Mouse (Mus musculus) left cerebral cortex, postnatal 25 days (tissue): ENCODE data around the gene Arhgap32. TPM values are rescaled to one million over a fixed set of nuclear protein-coding genes. Genes with fewer than 3 reads are reported as not detected.
A peak's percentile ranks its signal among the peaks of the same experiment; 100 is the strongest.

Source experiments
- DNase-seq, 2 experiments: peaks; one replicate each; pipeline ENCODE4 v3.0.0; 2022; ENCODE audit warnings: low spot score in 2 of 2, mixed read lengths in 1 of 2
- intact Hi-C: fragments of 180-260 bp; cut with DNase I; formaldehyde crosslinking; loops from one replicate; pipeline ENCODE4 v1.15.1; 2025
- total RNA-seq, 2 experiments: library from RNA; stranded (reverse); gene quantifications; 2 replicates each; pipeline ENCODE4 v1.2.3; 2021

The Arhgap32 gene
- total RNA-seq, 2 experiments from 2014 or later, result 444 to 458 TPM

GRCm38 (mm10) chr9:32176612-32177011 lies 60.7 kb downstream of the Arhgap32 start:
- no peak for DNase-seq
- intact Hi-C loops, result no loop called here

GRCm38 (mm10) chr9:32181170-32181569 lies 65.2 kb downstream of the Arhgap32 start:
- intact Hi-C loops, result no loop called here
- no peak for DNase-seq

- intact Hi-C loops, result no loop called here
- DNase-seq, result no peak
Observed at GRCm38 (mm10) chr9:32186489-32186888, 70.6 kb downstream of the Arhgap32 start.

GRCm38 (mm10) chr9:32192295-32193073 lies 76.5 kb downstream of the Arhgap32 start:
- intact Hi-C loops, result no loop called here
- DNase-seq, result peak in 1 of 2 experiments; percentile 78

- intact Hi-C loops, result no loop called here
Observed at GRCm38 (mm10) chr9:32204450-32204990, 88.6 kb downstream of the Arhgap32 start.

GRCm38 (mm10) chr9:32207133-32207532 lies 91.2 kb downstream of the Arhgap32 start:
- DNase-seq, result peak in 1 of 2 experiments; percentile 77
- intact Hi-C loops, result no loop called here

More at GRCm38 (mm10) chr9:32204450-32204990, 88.6 kb downstream of the Arhgap32 start:
- no peak for DNase-seq

- intact Hi-C loops, result no loop called here
- DNase-seq, result no peak
Observed at GRCm38 (mm10) chr9:32208071-32208470, 92.1 kb downstream of the Arhgap32 start.

- intact Hi-C loops, result no loop called here
- peak in 1 of 2 experiments; percentile 76 for DNase-seq
Observed at GRCm38 (mm10) chr9:32216820-32217567, 101.1 kb downstream of the Arhgap32 start.

- DNase-seq, result peak in 1 of 2 experiments; percentile 52
- intact Hi-C loops, result no loop called here
Observed at GRCm38 (mm10) chr9:32219400-32219799, 103.5 kb downstream of the Arhgap32 start.

- DNase-seq, result peak in 1 of 2 experiments; percentile 85
- intact Hi-C loops, result no loop called here
Observed at GRCm38 (mm10) chr9:32222184-32222583, 106.2 kb downstream of the Arhgap32 start.

- intact Hi-C loops, result no loop called here
- DNase-seq, result peak; percentile 62 to 83
Observed at GRCm38 (mm10) chr9:32223739-32224529, 108.0 kb downstream of the Arhgap32 start.

GRCm38 (mm10) chr9:32224937-32225336 lies 109.0 kb downstream of the Arhgap32 start:
- intact Hi-C loops, result no loop called here
- peak in 1 of 2 experiments; percentile 49 for DNase-seq

GRCm38 (mm10) chr9:32225584-32225983 lies 109.6 kb downstream of the Arhgap32 start:
- no peak for DNase-seq
- intact Hi-C loops, result no loop called here

- intact Hi-C loops, result no loop called here
- DNase-seq, result peak in 1 of 2 experiments; percentile 50
Observed at GRCm38 (mm10) chr9:32227034-32227433, 111.1 kb downstream of the Arhgap32 start.

GRCm38 (mm10) chr9:32233593-32233992 lies 117.7 kb downstream of the Arhgap32 start:
- intact Hi-C loops, result no loop called here
- DNase-seq, result no peak

GRCm38 (mm10) chr9:32234767-32235489 lies 119.0 kb downstream of the Arhgap32 start:
- intact Hi-C loops, result no loop called here
- no peak for DNase-seq

GRCm38 (mm10) chr9:32238899-32239298 lies 123.0 kb downstream of the Arhgap32 start:
- intact Hi-C loops, result no loop called here
- no peak for DNase-seq

- no peak for DNase-seq
- intact Hi-C loops, result no loop called here
Observed at GRCm38 (mm10) chr9:32239427-32239826, 123.5 kb downstream of the Arhgap32 start.

- DNase-seq, result no peak
- intact Hi-C loops, result loop anchor here (10.0 kb wide), 1 partner anchor 266 kb away; no protein-coding TSS in a partner anchor
Observed at GRCm38 (mm10) chr9:32240449-32240848, 124.5 kb downstream of the Arhgap32 start.
